Mouse (Mus musculus): Measurements from ENCODE around the gene Lca5l.

Lca5l gene

DNA sequence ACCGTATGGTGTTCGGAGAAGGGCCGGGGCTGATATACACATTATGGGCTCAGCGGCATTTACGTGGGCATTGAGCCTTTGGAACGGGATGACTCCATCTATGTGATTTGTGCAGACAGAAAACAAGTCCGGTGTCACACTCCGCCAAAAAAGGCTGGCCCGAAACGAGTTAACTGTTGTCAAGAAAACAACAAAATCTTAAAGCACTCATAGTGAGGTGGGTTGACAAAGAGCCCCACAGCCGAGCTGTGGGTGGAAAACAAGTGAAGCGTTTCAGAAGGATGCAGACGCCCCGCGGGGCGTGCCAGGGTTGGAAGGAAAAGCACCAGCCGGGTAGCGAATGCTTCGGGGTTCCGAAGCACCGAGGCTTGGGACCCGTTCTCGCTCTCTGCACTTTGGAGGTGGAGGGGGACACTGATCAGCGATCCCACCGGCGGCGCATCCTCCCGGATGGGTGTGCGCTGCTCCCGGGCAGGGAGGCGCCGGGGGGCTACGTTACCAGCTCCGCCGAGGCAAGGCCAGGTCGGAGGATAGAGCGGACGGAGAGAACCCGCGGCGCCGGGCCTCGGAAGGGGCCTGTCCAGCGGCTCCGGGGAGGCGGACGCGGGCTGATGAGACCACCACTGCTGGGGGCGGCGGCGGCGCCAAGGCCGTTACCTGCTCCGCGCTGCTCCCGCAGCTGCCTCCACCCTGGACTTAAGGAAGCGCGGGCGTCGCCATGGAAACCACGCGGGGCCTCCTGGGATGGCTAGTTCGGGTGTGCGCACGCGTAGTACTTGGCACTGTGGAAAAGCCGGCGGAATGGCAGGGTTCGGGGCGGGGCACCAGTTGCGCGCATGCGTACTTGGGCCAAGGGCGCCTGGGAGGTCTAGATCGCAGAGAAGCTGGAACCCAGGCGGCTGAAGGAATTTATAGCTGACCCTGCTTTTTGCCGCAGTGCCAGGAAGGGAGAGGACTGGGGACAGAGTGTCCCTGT, at the start of gene Lca5l:
Lca5l (minus strand) TSS at position 741 of the 976 bp plus-strand sequence.
- WGBS, result under 1% methylated on average over 77 of the region's 77 CpGs

DNA sequence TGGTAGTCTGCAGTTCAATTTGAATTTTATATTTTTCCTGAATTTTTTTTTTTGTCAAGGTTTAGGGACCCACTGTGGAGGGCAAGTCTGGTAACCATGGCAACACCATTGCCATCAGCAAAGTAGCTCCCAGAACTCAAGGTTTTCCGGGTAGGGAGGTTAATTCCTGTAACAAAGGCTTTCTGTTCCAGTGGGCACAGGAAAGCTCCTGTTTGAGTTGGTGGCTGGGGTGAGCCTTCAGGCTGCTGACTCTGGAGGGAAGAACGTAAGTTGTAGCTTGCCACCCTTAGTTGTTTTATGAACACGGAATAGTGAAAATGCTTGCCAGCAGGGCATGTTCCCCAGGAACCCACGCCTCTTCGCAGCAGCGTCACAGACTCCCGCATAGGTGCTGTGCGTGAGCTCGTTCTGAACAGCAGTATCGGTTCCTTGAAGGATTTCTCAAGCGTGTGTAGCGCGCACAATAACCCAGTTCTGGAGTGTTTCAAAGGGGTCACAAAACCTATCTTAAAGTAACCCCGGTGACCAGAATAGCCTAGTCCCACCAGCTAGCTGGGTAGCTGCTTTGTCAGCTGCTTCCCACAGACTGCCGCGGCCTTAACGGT, 43.4 kb upstream of the Lca5l start, which contains the start of gene B3galt5:
B3galt5 (plus strand) TSS at position 436 of the 605 bp plus-strand sequence.
- WGBS, result 43% methylated on average over 17 of the region's 17 CpGs

DNA sequence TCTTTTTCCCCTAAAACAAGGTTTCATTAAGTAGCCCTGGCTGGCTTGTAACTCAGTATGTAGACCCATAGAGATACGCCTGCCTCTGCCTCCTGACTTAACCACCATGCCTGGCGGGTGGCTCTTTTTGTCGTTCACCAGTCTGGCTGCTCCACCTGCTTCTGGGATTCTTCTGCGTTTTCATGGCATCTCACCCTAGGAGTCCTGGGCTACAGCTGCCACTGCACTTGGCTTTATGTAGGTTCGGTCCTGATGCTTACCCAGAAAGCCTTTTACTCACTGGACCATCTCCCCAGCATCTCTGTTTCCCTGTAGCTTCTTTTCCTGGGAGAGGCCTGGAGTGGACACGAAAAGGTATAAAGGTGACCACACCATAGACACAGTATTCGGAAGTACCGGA, 41.9 kb upstream of the Lca5l start:
- WGBS, result 99% methylated on average over 8 of the region's 8 CpGs

DNA sequence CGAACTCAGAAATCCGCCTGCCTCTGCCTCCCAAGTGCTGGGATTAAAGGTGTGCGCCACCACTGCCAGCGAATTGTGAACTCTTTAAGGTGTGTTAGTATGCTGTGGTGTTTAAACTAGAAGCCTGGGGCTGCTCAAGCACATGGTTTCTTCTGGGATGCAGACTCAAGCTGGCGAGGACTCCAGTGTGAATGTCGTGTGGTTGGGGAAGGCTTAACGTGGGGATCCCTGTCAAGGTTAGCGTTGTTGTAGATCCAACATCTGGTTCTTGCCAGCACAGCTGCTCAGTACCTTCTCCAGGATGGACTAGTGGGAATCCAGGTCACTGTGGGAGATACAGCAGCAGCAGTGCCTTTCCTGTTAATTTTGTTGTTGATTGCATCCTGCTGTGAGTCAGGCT, 39.9 kb upstream of the Lca5l start:
- 86% methylated on average over 8 of the region's 8 CpGs for WGBS

DNA sequence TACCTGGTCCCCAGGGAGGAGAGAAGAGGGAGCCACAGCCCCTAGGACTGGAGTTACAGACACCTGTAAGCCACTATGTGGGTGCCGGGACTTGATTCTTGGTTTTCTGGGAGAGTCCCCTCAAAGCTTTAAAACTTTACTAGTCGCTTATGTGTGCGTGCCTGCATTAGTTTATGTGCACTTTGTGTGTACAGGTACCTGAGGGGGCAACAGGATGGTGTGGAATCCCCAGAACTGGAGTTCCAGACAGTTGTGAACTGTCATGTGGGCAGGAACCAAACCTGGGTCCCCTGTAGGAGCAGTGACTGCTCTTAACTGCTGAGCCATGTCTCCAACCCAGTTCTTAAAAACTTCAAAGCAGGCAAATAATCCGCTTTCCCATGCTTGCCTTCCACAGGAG, 39.2 kb upstream of the Lca5l start:
- WGBS, result 97% methylated on average over 4 of the region's 4 CpGs

DNA sequence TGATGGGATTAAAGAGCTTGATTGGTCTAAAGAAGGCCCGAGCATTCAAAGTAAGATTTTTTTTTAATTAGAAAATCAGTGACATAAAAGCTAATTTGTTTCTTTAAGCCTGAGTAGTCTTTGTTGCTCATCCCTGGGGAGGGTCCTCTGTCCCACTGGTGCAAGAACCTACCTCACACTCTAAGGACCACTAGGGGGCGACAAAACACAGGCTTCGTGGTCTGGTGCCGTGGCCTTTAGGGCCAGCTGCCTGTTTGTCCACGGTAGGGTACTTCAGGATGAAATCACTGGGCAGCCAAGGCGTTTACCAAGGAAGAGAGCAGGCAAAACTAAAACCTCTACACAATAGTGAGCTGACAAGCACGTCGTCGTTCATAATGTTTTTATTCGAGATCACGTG, 38.3 kb upstream of the Lca5l start:
- 26% methylated on average over 11 of the region's 11 CpGs for WGBS

DNA sequence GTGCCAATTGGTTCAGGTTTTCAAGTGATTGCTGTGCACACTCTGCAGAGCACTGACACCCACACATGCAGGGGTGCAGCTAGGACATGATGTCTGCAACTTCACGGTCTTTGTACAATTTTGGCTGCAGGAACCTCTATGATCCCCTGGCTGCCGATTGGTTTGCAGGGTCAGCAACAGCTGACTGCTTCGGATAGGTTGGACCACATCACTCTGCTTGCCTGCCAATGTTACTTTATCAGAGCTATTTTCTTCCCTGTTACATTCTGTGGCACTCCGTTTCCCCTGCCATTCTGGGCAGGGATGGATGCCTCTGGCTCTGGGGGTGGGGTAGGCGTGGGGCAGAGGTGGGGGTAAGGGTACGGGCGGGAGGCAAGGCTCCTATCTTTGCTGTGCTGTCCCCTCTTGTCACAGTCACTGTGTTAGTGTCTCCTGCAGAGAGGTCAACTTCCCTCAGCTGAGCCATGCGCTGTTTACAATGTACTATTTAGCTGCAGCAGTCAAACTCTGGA, 37.0 kb upstream of the Lca5l start:
- WGBS, result 47% methylated on average over 8 of the region's 8 CpGs

DNA sequence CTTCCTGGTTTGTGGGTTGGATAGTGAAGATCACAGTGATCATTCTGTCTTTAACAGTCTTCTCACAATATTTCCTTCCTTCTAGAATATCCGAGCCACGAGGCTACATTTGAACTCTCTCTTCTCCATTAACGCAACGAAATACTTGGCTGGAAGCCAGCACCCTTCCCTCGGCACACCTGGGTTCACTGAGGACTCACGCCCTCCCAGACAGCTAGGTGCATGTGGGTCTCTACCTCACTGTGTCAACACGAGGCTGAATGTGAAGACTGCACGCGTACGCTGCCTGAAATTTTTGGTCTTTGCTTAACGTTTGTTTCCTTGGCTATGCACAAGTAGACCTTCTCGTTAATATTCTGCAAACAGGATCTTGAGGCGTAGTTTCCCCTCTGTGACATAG, 36.4 kb upstream of the Lca5l start:
- WGBS, result 59% methylated on average over 13 of the region's 13 CpGs

DNA sequence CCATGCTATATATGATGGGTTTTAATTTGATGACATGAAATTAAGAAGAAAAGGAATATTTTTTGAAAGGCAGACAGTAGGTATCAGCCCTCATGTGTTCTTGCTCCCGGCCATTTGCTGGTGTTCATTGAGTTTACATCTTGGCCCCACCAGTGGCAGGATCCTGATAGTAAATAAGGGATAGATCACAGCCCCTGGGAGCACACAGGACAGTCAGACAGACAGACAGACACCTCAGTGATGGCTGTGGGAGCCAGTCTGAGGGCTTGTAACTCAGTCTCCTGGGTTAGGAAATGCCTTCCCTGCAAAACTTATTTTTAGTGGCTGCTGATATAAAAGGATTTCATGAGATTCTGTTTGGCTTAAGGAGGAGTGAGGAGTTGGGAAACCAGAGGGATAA, 30.4 kb upstream of the Lca5l start:
- WGBS, result 91% methylated on average over 1 of the region's 1 CpGs

DNA sequence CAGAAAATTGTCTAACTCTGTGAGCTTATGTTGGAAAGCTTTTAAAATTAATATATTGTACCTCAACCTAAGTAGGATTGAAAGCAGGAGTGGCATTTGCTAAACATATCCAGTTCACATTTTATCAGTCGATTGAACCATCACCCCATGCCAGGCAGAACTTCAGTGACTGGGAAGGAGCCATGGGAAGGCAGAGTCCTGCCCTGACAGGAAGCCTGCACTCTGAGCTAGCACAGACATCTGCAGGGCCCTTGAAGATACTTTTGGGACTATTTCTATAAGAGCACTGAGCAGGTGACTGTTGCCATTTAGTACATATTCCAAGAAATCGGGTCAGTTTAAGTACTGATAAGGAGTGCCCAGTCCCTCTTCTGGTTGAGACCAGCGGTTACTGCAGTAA, 29.9 kb upstream of the Lca5l start:
- WGBS, result 82% methylated on average over 3 of the region's 3 CpGs

DNA sequence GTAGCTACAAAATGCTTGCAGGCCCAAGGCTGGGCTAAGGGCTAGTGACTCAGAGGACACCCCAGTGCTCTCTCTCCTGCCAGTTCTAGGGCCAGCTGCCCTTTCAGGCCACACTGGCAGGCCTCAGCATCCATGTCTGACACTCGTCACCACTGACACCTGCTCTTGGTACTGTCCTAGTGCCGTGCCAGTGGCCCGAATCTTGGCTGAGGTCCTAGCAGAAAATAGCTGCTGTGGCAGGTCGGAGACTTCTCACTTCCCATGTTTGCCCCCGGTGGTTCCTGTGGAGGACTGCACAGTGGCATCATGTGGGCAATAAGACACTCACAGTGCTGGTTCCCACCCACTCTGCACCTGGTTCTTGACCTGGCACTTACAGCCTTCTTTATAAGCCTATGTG, 29.4 kb upstream of the Lca5l start:
- 57% methylated on average over 5 of the region's 5 CpGs for WGBS

DNA sequence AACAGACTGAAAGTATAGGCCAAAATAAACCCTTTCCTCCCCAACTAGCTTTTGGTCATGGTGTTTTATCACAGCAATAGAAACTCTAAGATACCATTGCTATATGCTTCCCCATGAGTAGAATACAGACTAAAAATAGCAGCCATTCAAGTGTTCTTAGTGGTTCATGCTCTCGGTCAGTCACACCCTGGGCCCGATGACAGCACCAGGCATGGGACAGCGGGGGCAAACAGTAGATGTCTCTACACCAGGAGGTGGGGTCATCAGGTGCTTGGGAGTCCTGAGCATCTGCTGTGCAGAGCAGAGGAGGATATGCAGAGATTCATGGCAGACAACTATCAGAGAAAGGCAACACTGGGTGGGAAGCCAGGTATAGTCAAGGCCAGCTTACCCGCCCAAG, 21.0 kb upstream of the Lca5l start:
- WGBS, result 95% methylated on average over 4 of the region's 4 CpGs

DNA sequence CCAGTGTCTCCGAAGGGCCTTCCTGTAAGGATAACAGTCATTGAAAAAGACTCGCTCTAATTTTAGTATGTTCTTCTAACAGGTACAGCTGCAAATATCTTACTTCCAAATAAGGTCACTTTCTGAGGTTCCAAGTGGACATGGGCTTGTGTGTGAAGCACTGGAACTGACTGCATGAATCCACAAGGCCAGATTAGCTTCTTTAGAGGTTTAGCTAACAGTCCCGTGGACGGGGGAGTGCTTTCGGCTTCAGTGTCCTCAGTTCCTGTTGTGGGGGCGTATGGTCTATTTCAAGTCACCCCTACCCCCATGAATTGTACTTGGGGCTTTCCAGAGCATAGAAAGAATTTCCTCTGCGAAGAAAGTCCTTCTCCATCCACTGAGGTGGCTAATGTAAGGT, 18.8 kb upstream of the Lca5l start:
- WGBS, result 69% methylated on average over 7 of the region's 7 CpGs

DNA sequence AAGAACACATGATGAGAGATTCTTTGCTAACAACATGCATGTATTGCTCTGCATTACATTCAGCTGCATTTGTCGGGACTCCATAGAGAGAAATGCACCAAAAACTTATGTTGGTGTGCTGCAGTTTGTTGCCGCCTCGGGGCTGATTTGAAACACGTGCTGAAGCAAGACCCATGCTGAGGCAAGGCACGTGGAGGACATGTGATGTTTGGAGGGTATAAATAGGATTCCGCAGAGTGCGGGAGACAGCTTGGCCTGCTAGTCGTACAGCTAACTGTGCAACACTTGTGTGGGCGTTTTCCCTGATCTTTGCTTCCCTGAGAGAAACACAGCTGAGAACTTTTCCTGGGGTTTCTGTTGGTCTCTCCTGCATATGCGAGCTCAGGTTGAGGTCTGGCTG, 17.7 kb upstream of the Lca5l start:
- WGBS, result 64% methylated on average over 10 of the region's 10 CpGs

DNA sequence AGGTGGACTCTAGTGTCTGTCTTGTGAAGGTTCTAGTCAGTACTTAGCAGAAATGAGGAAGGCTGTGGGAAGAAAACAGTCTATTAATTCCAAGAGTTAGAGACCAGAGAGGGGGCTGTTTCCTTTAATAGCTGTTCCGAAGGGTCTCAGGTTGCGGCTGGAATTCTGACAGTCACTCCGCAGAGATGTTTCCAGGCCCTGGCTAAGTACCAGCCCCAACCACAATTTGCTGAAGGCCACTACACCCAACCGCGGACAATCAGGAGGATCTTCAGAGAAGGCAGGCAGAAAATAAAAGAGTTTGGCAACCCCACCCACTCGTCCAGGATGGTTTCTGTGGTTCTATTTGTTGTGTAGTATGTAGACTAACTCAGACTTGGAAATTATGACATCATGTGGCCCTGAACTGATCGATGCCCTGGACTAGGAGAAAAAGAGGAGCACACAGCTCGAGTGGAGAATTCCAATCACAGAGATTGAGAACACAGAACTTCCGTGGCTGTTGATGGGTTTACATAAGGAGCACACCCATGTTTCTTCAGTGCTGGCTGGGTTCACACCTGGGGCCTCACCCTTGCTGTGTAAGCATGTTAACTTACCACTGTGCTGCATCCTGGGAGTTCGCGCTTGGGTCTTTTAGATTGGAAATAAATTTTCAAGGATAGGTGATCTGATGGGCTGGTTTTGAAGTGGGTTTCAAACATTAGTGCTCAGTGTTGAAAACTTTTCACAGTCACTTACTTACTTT, 9.6 kb upstream of the Lca5l start:
- WGBS, result 93% methylated on average over 11 of the region's 11 CpGs

DNA sequence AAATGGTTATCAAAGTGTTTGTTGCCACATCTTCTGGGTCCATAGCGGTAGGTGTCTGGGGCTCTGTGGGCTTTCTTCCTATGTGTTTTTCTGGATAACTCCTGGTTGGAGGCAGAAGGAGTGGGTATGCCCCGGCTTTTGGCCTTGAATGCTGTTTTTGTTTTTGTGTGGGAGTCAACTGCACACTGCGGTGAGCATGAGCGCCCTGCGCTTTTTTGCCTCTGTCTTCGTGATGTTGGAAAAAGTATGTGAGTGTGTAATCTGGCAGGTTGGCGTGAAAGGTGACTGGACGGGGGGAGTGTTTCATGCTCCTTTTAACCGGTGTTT, 8.6 kb upstream of the Lca5l start:
- WGBS, result 42% methylated on average over 9 of the region's 9 CpGs

DNA sequence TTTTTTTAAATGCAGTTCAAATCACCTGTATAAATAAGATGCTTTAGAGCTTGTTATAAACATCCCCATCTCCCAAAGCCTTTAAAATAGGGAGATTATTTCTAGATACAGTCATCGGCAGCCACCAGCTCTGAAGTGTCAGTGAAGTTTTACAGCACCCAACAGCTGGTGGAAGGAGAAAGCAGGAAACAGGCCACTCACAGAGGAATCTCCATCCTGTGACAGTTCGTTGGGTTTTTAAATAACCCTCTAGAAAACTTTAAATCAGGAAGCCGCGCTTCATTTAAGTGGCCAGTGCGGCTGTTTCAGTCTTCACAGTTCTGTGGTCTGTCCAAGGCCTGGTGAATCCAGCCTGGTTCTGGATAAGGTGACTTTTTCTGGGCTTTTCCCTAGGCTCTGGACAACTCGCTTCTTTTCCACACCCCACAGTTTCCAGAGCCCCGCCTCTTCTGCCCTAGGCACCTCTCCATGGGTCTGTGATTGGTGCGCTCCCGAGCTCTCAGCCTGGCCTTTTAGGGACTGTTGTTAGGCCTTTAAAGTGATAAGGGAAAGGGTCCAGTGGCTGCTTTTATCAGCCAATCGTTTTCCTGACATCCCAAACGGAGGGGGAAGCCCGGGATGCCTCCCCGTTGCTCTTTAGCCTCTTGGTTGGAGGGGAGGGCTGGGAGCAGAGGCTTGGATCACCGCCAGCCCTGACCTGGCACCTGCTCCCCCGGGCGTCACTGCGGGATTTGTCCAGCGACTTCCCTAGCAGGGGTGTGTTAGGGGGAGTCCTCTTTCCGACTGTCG, 8.0 kb upstream of the Lca5l start, which contains the start of gene Sh3bgr:
Sh3bgr (plus strand) TSS at position 538 of the 789 bp plus-strand sequence.
- WGBS, result 20% methylated on average over 20 of the region's 20 CpGs

DNA sequence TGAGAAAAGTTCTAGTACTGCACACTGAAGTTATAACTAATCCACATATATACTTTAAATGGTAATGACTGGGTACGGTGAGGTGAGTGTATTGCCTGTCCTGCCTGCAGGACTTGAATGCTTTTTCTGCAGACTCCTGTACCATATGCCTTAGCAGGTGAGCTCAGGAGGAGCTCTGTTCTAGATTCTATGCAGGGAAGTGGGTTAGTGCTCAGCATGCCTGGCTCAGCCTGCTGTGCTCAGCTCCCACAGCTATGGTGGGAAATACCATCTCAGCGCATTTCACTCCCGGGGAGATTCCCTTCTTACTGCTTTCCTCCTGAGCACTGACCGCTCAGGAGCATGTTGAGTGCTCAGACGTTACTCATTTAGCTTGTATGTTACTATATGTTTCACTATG, 4.5 kb downstream of the Lca5l start:
- whole genome bisulfite sequencing, result 85% methylated on average over 5 of the region's 5 CpGs

DNA sequence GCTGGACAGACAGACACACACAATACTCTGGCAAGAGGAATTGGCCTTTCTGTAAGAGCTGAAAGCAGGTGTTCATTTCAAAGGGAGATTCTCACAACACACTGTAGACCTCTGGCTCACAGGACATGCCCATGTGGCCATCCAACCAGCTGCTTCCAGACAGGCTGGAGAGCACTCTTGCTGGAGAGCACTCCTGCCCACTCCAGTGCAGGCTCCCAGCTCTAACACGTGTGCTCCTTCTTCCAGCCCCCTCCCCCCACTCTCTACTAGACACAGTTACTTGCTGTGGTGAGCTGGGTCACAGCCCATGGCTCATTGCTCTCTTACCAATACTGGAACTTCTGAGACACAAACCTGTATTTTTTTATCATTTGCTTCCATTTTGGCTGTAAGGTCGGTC, 16.7 kb downstream of the Lca5l start:
- 59% methylated on average over 2 of the region's 2 CpGs for WGBS

DNA sequence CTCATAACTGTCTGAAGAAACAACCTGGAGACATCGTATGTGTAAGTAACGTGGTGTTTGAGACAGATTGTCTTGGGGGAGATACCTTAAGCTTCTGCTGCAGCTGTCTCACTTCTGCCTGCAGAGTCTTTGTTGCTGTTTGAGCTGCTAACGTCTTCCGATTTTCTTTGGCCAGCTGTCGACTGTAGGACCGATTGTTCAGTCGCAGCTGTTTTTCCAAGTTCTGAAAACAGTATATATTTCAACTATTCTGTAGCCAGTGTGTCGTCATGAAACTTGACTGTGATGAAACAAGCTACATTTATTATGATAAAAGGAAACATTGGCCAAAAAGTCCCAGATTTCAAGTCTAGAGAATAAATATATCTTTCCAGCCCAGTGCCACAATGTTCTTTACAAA, 18.4 kb downstream of the Lca5l start:
- 72% methylated on average over 8 of the region's 8 CpGs for WGBS

DNA sequence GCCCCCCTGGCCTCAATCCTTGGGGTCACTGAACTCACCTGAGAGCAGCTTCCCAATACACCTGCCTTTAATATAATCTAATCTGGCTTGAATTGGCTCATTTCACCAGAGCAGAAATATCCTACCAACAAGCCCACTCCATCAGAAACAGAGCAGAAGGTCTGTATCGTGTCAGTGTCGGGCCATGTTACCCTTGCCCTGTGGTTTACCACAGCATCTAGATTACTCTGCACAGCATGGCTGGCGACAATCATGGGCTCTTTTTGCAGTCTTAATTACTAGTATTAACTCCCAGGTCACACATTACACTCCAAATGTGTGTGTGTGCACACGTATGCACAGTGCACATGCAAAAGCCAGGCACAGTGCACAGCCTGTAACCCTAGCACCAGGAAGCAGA, 23.2 kb downstream of the Lca5l start:
- 96% methylated on average over 4 of the region's 4 CpGs for WGBS

All from cerebral cortex, adult 2 months (tissue).